Mouse (Mus musculus) embryonic facial prominence, embryonic 11.5 days (tissue): ENCODE data around the gene B3galt5. TPM values are rescaled to one million over a fixed set of nuclear protein-coding genes. Genes with fewer than 3 reads are reported as not detected.

Source experiments
- ATAC-seq: fragments of 200-750 bp; cut with Nextera tagmentation; replicated peaks from 2 replicates; pipeline ENCODE4 v1.8.0; 2017; ENCODE audit warnings: low read depth; ENCODE audit not compliant: insufficient number of reproducible peaks, low FRiP score, low TSS enrichment
- DNase-seq: peaks from one replicate; pipeline ENCODE4 v3.0.0-alpha.2; 2015; ENCODE audit warnings: low spot score
- H3K27ac ChIP-seq: fragments of 300-500 bp; sonication (generic); replicated peaks from 2 replicates; pipeline ENCODE4 v1.5.1; 2014; ENCODE audit warnings: mild to moderate bottlenecking, low read depth, low read length, control low read depth
- H3K27me3 ChIP-seq: fragments of 300-500 bp; sonication (generic); 2 replicates; pipeline ENCODE4 v1.6.1; 2014; ENCODE audit warnings: mild to moderate bottlenecking, low read length, moderate library complexity, mixed read lengths; ENCODE audit not compliant: control insufficient read depth, insufficient read depth
- H3K36me3 ChIP-seq: fragments of 300-500 bp; sonication (generic); replicated peaks from 2 replicates; pipeline ENCODE4 v1.6.1; 2014; ENCODE audit warnings: low read depth, mild to moderate bottlenecking, low read length, moderate library complexity, mixed read lengths; ENCODE audit not compliant: control insufficient read depth, insufficient read depth
- H3K4me1 ChIP-seq: fragments of 300-500 bp; sonication (generic); 2 replicates; pipeline ENCODE4 v1.6.1; 2014; ENCODE audit warnings: low read length, mixed read lengths; ENCODE audit not compliant: control insufficient read depth, insufficient read depth
- H3K4me2 ChIP-seq: fragments of 300-500 bp; sonication (generic); 2 replicates; pipeline ENCODE4 v1.6.1; 2014; ENCODE audit warnings: low read depth, mild to moderate bottlenecking, control low read depth, low read length, moderate library complexity
- H3K4me3 ChIP-seq: fragments of 300-500 bp; sonication (generic); 2 replicates; pipeline ENCODE4 v1.5.1; 2014; ENCODE audit warnings: low read depth, low read length, control low read depth
- H3K9ac ChIP-seq: fragments of 300-500 bp; sonication (generic); replicated peaks from 2 replicates; pipeline ENCODE4 v1.6.1; 2014; ENCODE audit warnings: mild to moderate bottlenecking, control low read depth, low read length
- H3K9me3 ChIP-seq: fragments of 300-500 bp; sonication (generic); replicated peaks from 2 replicates; pipeline ENCODE4 v1.6.1; 2016; ENCODE audit warnings: mild to moderate bottlenecking, low read length, inconsistent platforms, mixed read lengths; ENCODE audit not compliant: control insufficient read depth
- WGBS: fragments of 180-500 bp; shearing (Covaris S2); extraction: QIAGEN DNeasy Blood & Tissue Kit; methylation state at CpG from one replicate; pipeline ENCODE4 v1.1.7; 2014; 5-methylcytosine and 5-hydroxymethylcytosine counted together
- polyA plus RNA-seq: library from polyadenylated mRNA; unstranded; fragments of >200 nt; fragmentation: Nextera tagmentation; extraction: Ambion mirVana; gene quantifications from 2 replicates; pipeline ENCODE4 v1.2.1, GENCODE M21; 2014

The B3galt5 gene
- polyA plus RNA-seq, 1 experiment from 2014 or later: 1.2 TPM

DNA sequence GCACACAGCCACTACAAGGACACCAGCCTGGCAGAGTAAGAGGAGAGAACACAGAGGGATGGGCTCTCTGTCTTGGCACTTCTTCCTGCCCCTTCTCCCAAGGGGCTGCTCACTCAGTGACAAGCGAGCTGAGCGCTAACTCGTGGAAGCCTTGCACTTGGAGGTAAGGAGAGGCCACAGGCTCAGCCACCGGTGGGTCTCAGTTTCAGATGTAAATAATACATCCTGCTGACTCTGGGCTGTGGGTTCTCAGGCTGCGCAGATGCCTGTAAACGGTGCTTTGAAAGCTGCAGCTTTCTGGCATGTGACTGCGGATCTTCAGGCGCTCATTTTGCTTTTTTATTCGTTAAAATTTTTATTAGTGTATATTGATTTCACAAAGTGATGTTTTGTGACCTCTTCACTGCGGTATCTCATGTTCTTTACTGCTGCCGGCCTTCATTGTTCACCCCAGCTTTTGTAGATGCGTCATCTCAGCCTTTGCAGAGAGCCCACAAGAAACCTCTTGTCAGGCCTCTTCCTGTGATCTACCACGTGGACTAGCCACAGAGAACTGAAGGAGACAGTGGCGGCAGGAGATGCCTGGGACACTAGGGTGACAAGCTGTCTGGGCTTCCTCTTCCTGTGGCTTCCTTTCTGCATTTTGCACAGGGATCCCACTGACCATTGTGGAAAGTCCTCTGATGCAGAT, 37.5 kb downstream of the B3galt5 start:
- H3K36me3 ChIP-seq: no peaks in the 10 kb centered on the region
- no peak overlapping the region for H3K9ac ChIP-seq
- no peak for ATAC-seq
- no peaks in the 10 kb centered on the region for H3K9me3 ChIP-seq
- 58% methylated on average over 14 of the region's 14 CpGs for WGBS
- no peaks in the 10 kb centered on the region for H3K4me1 ChIP-seq
- no peaks in the 10 kb centered on the region for H3K27me3 ChIP-seq
- no peak for DNase-seq
- H3K27ac ChIP-seq: no peak overlapping the region
- no peak overlapping the region for H3K4me3 ChIP-seq
- no peak overlapping the region for H3K4me2 ChIP-seq

DNA sequence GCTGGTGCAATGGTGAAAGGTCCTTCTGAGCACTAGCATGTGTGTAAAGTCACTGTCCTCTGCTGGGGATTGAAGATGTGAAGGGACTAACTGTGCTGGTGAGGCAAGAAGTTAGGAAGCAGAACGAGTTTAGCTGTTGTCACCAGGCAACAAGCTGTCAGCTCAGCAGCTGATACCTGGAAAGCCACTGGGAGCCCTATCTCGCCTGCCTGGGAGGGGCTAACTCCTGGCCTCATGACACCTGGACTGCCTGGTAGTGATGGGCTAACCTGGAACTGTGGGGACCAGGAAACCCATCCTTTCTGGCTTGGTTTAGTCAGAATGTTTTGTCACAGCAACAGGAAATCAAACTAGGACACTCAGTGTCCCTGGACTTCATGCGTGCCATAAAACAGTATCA, 41.0 kb downstream of the B3galt5 start:
- H3K9ac ChIP-seq: no peak overlapping the region

DNA sequence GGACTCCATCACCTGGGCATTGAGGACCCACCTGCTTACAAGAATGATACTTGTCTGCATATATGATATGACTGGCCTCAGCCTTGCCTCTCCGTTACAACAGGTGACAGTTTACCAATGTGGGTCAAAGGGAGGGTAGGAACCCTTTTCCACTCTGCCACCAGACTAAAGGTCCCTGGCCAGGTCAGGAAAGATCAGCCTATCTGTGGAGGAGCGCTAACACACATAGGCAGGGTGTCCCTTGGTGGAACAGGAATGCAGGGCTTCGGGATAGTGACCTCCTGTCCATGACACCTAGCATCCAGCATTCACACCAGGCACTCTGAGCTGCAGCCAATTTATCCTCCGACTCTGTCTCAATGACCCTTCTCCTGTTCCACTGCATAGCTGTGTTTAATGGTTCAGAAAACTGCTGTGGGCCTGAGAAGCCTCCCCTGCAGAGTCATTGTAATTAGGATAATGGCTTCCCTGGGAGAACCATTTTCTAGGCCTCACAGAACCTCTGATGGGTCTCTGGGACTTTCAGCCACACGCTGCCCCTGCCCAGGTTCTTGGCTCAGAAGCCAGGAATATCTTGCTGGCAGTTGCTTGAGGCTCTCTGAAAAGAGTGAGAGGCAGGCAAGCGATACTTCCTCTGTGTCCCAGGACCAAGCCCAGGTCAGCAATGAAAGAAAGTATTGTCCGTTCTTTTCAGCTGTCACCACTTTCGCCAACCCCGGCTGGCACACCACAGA, 43.1 kb downstream of the B3galt5 start:
- Histone ChIP-seq H3K9ac (no peak overlapping the region), H3K27ac (no peak overlapping the region), H3K36me3 (no peaks in the 10 kb centered on the region), H3K27me3 (peaks cover 16% of the 10 kb centered on the region), H3K4me2 (no peak overlapping the region), H3K9me3 (no peaks in the 10 kb centered on the region), H3K4me3 (no peak overlapping the region), H3K4me1 (no peaks in the 10 kb centered on the region)
- ATAC-seq (no peak), DNase-seq (no peak)
- 32% methylated on average over 9 of the region's 9 CpGs for WGBS

More for the DNA sequence above, 41.0 kb downstream of the B3galt5 start:
- H3K27me3 ChIP-seq: peaks cover 16% of the 10 kb centered on the region
- no peaks in the 10 kb centered on the region for H3K4me1 ChIP-seq
- no peaks in the 10 kb centered on the region for H3K9me3 ChIP-seq
- whole genome bisulfite sequencing: 69% methylated on average over 3 of the region's 3 CpGs
- no peak overlapping the region for H3K27ac ChIP-seq
- no peaks in the 10 kb centered on the region for H3K36me3 ChIP-seq
- no peak for DNase-seq
- H3K4me2 ChIP-seq: no peak overlapping the region
- ATAC-seq: no peak
- H3K4me3 ChIP-seq: no peak overlapping the region

DNA sequence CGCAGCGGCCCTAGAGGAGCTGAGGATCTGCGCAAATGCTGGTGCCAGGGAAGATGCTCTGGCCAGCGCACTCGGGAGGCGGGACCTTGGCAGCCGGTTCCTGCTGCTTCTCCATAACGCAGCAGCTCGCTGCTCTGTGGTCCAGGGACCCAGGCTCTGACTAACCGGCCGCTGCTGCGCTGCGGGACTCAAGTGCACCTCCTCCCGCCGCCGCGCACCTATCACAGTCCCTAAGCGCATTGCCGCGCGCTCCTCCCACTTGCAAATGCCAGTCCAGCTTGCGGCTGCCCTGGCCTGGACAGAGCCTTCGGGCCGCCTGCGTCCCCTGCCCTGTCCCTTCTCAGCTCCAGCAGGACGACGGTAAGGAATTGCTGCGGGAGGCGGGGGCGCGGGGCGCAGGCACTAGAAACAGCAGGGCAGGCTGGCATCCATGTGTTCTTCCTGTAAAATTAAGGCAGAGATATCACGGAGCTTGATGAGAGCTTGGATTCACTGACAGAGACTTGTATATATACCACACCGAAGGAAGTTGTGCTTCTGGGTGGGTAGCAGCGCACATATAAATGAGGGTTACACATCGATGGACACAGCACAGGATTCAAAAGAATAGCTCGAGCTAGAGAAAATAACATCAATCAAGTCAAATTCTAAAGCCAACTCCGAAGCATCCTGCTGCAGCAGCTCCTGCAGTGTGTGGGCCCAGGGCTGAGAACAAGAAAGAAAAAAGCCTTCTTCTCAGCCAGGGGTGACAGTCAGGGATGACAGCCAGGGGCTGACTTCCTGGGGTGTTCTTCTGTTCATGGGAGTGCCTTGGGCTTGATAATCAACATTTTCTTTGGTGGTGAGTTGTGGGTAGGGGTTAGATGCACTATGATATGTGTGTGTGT, 45.4 kb downstream of the B3galt5 start:
- Histone ChIP-seq H3K4me1 (no peaks in the 10 kb centered on the region), H3K9ac (peak overlapping the region; percentile 51), H3K9me3 (no peaks in the 10 kb centered on the region), H3K36me3 (no peaks in the 10 kb centered on the region), H3K27me3 (peaks cover 16% of the 10 kb centered on the region), H3K27ac (no peak overlapping the region), H3K4me3 (peak overlapping the region; percentile 39), H3K4me2 (peak overlapping the region; percentile 90)
- peak; percentile 40 for ATAC-seq
- WGBS: 2% methylated on average over 38 of the region's 38 CpGs
- DNase-seq: peak; percentile 68

DNA sequence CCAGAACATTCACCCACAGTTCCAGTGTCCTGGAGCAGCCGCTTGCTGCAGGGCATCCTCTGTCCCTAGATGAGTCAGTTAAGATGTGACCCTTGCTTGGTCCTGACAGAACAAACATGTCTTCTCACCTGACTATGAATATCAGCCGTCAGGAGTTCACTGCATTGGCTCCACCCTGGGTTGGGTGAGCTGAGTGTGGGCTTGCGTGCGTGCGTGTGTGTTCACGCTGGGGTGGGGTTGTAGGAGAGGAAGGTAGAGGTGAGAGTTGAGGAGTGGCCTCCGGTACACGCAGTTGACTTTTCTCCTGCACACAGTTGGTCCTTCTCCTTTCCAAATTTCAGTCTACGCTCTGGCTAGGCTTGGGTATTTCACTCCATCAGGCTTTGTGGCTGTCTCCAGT, 47.0 kb downstream of the B3galt5 start:
- Histone ChIP-seq H3K4me1 (no peaks in the 10 kb centered on the region), H3K36me3 (no peaks in the 10 kb centered on the region), H3K9me3 (no peaks in the 10 kb centered on the region), H3K4me2 (no peak overlapping the region), H3K27ac (no peak overlapping the region), H3K9ac (no peak overlapping the region), H3K4me3 (no peak overlapping the region), H3K27me3 (peaks cover 16% of the 10 kb centered on the region)
- DNase-seq: no peak
- ATAC-seq: no peak
- 93% methylated on average over 9 of the region's 9 CpGs for WGBS

DNA sequence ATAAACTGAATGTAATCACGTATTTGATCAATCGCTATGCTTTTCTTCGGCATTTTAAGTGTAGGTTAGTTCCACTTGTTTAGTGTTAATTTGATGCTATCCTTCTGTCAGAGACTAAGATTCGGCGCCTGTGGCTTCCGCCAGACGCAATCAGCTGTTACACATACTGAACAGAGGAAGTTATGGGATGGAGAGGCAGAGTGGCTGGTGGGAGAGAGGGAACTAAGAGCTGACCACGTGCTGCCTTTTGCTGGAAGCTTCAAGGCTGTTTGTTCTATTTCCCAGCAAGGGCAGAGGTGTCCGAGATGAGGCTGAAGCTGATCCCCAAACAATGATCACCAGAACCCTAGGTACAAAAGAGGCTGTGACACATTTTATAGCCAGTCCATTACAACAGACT, 56.3 kb downstream of the B3galt5 start:
- Histone ChIP-seq H3K4me1 (no peaks in the 10 kb centered on the region), H3K27ac (no peak overlapping the region), H3K27me3 (no peaks in the 10 kb centered on the region), H3K4me3 (no peak overlapping the region), H3K9ac (no peak overlapping the region), H3K4me2 (no peak overlapping the region), H3K9me3 (no peaks in the 10 kb centered on the region), H3K36me3 (no peaks in the 10 kb centered on the region)
- WGBS: 78% methylated on average over 9 of the region's 9 CpGs
- ATAC-seq (no peak), DNase-seq (no peak)

DNA sequence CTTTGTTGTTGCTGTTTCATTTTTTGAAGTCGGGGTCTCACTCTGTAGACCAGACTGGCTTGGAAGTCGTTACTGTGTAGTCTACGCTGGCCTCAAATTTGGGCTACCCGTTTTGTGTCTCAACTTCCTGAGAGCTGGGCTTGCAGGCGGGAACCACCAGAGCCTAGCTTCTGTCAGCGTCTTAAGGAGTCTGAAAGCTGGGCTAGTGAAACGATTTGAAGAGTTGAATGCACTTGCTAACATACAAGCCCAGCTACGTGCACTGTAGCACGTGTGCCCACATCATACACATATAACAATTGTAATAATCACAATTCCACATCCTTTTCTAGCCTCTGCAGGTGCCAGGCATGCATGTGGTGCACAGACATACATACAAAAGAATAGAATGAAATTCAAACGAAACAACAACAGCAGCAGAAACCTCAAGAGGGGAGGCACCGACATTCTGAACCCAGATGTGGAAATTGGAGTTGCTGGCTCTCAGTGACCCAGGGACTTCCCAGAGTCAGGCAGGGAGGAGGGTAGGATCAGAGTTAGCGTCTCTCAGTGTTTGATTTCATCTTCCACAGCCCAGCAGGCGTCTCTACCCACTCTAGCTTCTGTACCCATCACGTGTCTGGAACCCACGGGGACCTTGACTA, 57.1 kb downstream of the B3galt5 start:
- H3K4me1 ChIP-seq: no peaks in the 10 kb centered on the region
- H3K27ac ChIP-seq: no peak overlapping the region
- no peaks in the 10 kb centered on the region for H3K36me3 ChIP-seq
- H3K4me3 ChIP-seq: no peak overlapping the region
- no peaks in the 10 kb centered on the region for H3K27me3 ChIP-seq
- no peak overlapping the region for H3K9ac ChIP-seq
- 60% methylated on average over 15 of the region's 15 CpGs for WGBS
- no peak for DNase-seq
- no peak overlapping the region for H3K4me2 ChIP-seq
- ATAC-seq: no peak
- H3K9me3 ChIP-seq: no peaks in the 10 kb centered on the region
